Mouse (Mus musculus): ENCODE results near the gene Garnl3.

Garnl3 gene

GRCm38 (mm10) chr2:33089356-33090032 is 42.0 kb downstream of the Garnl3 start:
- no peak for DNase-seq (ENCODE audit: low read depth, low spot score)

- DNase-seq (ENCODE audit: low read depth, low spot score): no peak
Measured at GRCm38 (mm10) chr2:33086671-33087363, 44.6 kb downstream of the Garnl3 start.

- no peak for DNase-seq (ENCODE audit: low read depth, low spot score)
Measured at GRCm38 (mm10) chr2:33086016-33086596, 45.3 kb downstream of the Garnl3 start.

- DNase-seq (ENCODE audit: low read depth, low spot score): no peak
Measured at GRCm38 (mm10) chr2:33084221-33084620, 47.2 kb downstream of the Garnl3 start.

- no peak for DNase-seq (ENCODE audit: low read depth, low spot score)
Measured at GRCm38 (mm10) chr2:33080166-33080565, 51.3 kb downstream of the Garnl3 start.

- DNase-seq (ENCODE audit: low read depth, low spot score): no peak
Measured at GRCm38 (mm10) chr2:33077252-33077651, 54.2 kb downstream of the Garnl3 start.

- DNase-seq (ENCODE audit: low read depth, low spot score): no peak
Measured at GRCm38 (mm10) chr2:33074931-33075330, 56.5 kb downstream of the Garnl3 start.

- DNase-seq (ENCODE audit: low read depth, low spot score): no peak
Measured at GRCm38 (mm10) chr2:33074188-33074587, 57.3 kb downstream of the Garnl3 start.

- no peak for DNase-seq (ENCODE audit: low read depth, low spot score)
Measured at GRCm38 (mm10) chr2:33072333-33072732, 59.1 kb downstream of the Garnl3 start.

- no peak for DNase-seq (ENCODE audit: low read depth, low spot score)
Measured at GRCm38 (mm10) chr2:33065610-33066009, 65.8 kb downstream of the Garnl3 start.

- no peak for DNase-seq (ENCODE audit: low read depth, low spot score)
Measured at GRCm38 (mm10) chr2:33062744-33063143, 68.7 kb downstream of the Garnl3 start.

GRCm38 (mm10) chr2:33058926-33059325 is 72.5 kb downstream of the Garnl3 start:
- DNase-seq (ENCODE audit: low read depth, low spot score): no peak

GRCm38 (mm10) chr2:33057514-33057913 is 73.9 kb downstream of the Garnl3 start:
- no peak for DNase-seq (ENCODE audit: low read depth, low spot score)

- no peak for DNase-seq (ENCODE audit: low read depth, low spot score)
Measured at GRCm38 (mm10) chr2:33053966-33054365, 77.5 kb downstream of the Garnl3 start.

- no peak for DNase-seq (ENCODE audit: low read depth, low spot score)
Measured at GRCm38 (mm10) chr2:33047360-33047759, 84.1 kb downstream of the Garnl3 start.

GRCm38 (mm10) chr2:33046919-33047318 is 84.5 kb downstream of the Garnl3 start:
- no peak for DNase-seq (ENCODE audit: low read depth, low spot score)

GRCm38 (mm10) chr2:33045899-33046298 is 85.6 kb downstream of the Garnl3 start:
- DNase-seq (ENCODE audit: low read depth, low spot score): no peak

- no peak for DNase-seq (ENCODE audit: low read depth, low spot score)
Measured at GRCm38 (mm10) chr2:33042781-33043180, 88.7 kb downstream of the Garnl3 start.

- no peak for DNase-seq (ENCODE audit: low read depth, low spot score)
Measured at GRCm38 (mm10) chr2:33041571-33041970, 89.9 kb downstream of the Garnl3 start.

GRCm38 (mm10) chr2:33037429-33037828 is 94.0 kb downstream of the Garnl3 start:
- DNase-seq (ENCODE audit: low read depth, low spot score): no peak

GRCm38 (mm10) chr2:33035297-33035696 is 96.2 kb downstream of the Garnl3 start:
- no peak for DNase-seq (ENCODE audit: low read depth, low spot score)

GRCm38 (mm10) chr2:33033281-33033680 is 98.2 kb downstream of the Garnl3 start:
- no peak for DNase-seq (ENCODE audit: low read depth, low spot score)
